Mouse (Mus musculus): ENCODE measurements around the gene Nfkb2. TPM values are rescaled to one million over a fixed set of nuclear protein-coding genes. Genes with fewer than 3 reads are reported as not detected.

The Nfkb2 gene
- polyA plus RNA-seq (2015; fragmentation: Nextera tagmentation; extraction: Ambion mirVana): 2.3 and 2.7 TPM in 2 replicates

DNA sequence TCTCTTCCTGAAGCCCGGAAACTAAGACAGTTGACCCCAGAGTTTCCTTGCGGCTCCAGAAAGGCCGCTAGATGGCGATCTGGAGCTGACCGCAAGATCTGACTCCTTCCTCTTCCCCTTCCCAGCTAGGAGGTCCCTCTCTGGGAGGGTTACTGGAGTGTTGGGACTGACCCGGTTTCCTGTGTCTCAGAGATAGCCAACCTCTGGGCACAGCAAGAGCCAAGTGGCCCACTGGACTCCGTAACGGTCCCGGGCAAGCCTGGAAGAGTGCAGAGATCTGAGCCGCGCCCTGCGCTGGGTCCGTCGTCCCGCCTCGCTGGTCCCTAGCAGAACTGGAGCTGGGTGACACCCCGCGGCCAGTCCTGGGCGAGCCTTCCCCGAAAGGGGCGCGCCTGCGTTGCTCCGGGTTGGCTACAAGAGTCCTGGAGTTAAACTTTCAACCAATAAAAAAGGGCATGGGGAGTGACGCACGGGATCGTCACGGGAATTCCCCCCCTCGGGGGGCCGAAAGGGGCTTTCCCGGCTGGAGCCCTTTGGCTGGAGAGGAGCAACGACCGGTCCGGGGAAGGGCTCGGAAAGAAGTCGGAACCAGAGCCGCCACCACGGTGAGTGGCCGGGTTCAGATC, at the start of gene Nfkb2:
Gene Nfkb2 (plus strand): TSS at position 105 of the 626 bp plus-strand sequence.
- peaks cover 36% of the 10 kb centered on the region for H3K27me3 ChIP-seq (replicated peaks)
- H3K4me2 ChIP-seq: peak within 1 kb of the TSS; percentile 96
- WGBS: under 1% methylated on average over 39 of the region's 39 CpGs
- H3K36me3 ChIP-seq (replicated peaks): no peaks in the 10 kb centered on the region
- peak within 1 kb of the TSS; percentile 47 for H3K4me3 ChIP-seq
- H3K9ac ChIP-seq: peak within 1 kb of the TSS; percentile 36
- peaks cover 30% of the 10 kb centered on the region for H3K4me1 ChIP-seq
- peak within 1 kb of the TSS; percentile 60 for H3K27ac ChIP-seq
- no peaks in the 10 kb centered on the region for H3K9me3 ChIP-seq
- ATAC-seq (replicated peaks): peak; percentile 44

DNA sequence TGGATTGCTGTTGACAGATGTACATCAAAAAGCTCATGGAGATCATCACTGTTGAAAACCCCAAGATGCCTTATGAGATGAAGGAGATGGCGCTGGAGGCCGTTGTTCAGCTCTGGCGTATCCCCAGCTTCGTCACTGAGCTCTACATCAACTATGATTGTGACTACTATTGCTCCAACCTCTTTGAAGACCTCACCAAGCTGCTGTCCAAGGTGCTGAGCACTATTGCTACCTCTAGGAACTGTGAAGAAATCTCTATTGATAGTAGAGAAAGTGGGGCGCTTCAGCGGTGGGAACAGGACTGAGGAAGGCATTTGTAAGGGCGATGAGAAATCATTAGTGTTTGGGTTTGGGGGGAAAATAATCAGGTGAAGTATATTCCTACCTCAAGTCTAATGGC, 39.4 kb upstream of the Nfkb2 start:
- 95% methylated on average over 7 of the region's 7 CpGs for WGBS
- no peak overlapping the region for H3K27ac ChIP-seq
- no peaks in the 10 kb centered on the region for H3K4me1 ChIP-seq
- ATAC-seq (replicated peaks): no peak
- no peak overlapping the region for H3K4me2 ChIP-seq
- no peak overlapping the region for H3K9ac ChIP-seq
- H3K4me3 ChIP-seq: no peak overlapping the region
- no peaks in the 10 kb centered on the region for H3K9me3 ChIP-seq
- no peaks in the 10 kb centered on the region for H3K27me3 ChIP-seq (replicated peaks)
- peaks cover 81% of the 10 kb centered on the region for H3K36me3 ChIP-seq (replicated peaks)

DNA sequence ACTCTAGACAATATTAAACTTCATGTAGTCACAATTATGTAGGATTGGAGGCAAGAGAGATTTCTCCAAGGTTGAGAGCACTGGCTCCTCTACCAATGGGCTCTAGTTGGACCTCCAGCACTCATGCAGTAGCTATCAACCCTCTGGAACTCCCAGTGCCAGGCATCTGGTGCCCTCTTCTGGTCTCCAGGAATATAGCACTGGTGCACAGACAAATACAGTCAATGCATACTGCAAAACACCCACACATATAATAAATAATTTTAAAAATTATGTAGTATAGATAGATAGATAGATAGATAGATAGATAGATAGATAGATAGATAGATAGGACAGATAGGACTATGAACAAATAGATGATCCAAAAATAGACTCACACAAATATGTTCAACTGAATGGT, 28.8 kb upstream of the Nfkb2 start:
- Histone ChIP-seq H3K4me1 (no peaks in the 10 kb centered on the region), H3K4me2 (no peak overlapping the region), H3K4me3 (no peak overlapping the region), H3K27ac (no peak overlapping the region), H3K27me3 (replicated peaks) (no peaks in the 10 kb centered on the region), H3K36me3 (replicated peaks) (peaks cover 53% of the 10 kb centered on the region), H3K9me3 (no peaks in the 10 kb centered on the region), H3K9ac (no peak overlapping the region)
- ATAC-seq (replicated peaks): no peak

DNA sequence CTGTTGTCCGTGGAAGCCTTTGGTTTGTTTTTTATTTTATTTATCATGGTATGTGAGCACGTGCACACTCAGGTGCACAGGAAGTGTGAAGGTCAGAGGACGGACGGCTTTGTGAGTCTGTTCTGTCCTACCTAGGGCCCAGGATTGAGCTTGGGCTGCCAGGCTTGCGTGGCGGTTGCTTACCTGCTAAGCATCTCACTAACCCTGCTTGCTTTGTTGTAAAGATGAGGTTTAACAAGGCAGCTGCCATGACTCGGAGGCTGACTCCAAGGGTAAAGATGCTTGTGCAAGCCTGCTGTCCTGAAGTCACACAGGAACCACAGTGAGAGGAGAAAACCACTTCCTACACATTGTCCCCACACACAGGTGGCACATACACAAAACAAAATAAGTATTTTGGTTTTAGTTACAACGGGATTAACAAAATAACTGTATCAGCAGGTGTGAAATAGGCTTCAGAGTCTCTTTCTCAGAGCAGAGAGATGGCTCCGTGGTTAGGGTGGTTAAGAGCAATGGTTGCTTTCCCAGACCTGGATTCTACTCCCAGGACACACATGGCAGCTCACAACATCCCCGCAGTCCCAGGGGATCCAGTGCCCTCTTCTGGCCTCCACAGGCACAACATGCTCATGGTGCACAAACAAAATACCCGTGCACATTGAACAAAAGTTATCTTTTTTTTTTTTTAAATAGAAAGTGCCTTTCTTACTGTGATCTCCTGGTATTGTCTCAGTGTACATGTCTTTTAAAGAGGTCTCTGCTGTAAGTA, 21.9 kb upstream of the Nfkb2 start:
- Histone ChIP-seq H3K27me3 (replicated peaks) (no peaks in the 10 kb centered on the region), H3K4me3 (no peak overlapping the region), H3K9me3 (no peaks in the 10 kb centered on the region), H3K9ac (no peak overlapping the region), H3K36me3 (replicated peaks) (peaks cover 63% of the 10 kb centered on the region), H3K4me2 (no peak overlapping the region), H3K4me1 (no peaks in the 10 kb centered on the region), H3K27ac (no peak overlapping the region)
- no peak for ATAC-seq (replicated peaks)
- 95% methylated on average over 11 of the region's 11 CpGs for WGBS

- peaks cover 56% of the 10 kb centered on the region for H3K36me3 ChIP-seq (replicated peaks)
- WGBS: 94% methylated on average over 4 of the region's 4 CpGs
- H3K4me2 ChIP-seq: no peak overlapping the region
- H3K4me1 ChIP-seq: no peaks in the 10 kb centered on the region
- H3K9me3 ChIP-seq: no peaks in the 10 kb centered on the region
- no peak overlapping the region for H3K27ac ChIP-seq
- no peaks in the 10 kb centered on the region for H3K27me3 ChIP-seq (replicated peaks)
- H3K9ac ChIP-seq: no peak overlapping the region
- H3K4me3 ChIP-seq: no peak overlapping the region
- ATAC-seq (replicated peaks): no peak
Measured at GRCm38 (mm10) chr19:46284686-46285085, 19.4 kb upstream of the Nfkb2 start.

GRCm38 (mm10) chr19:46285631-46286030, 18.5 kb upstream of the Nfkb2 start:
- Histone ChIP-seq H3K4me3 (no peak overlapping the region), H3K4me2 (no peak overlapping the region), H3K4me1 (no peaks in the 10 kb centered on the region), H3K36me3 (replicated peaks) (peaks cover 48% of the 10 kb centered on the region), H3K9ac (no peak overlapping the region), H3K9me3 (no peaks in the 10 kb centered on the region), H3K27me3 (replicated peaks) (no peaks in the 10 kb centered on the region), H3K27ac (no peak overlapping the region)
- ATAC-seq (replicated peaks): no peak
- 88% methylated on average over 7 of the region's 7 CpGs for WGBS

DNA sequence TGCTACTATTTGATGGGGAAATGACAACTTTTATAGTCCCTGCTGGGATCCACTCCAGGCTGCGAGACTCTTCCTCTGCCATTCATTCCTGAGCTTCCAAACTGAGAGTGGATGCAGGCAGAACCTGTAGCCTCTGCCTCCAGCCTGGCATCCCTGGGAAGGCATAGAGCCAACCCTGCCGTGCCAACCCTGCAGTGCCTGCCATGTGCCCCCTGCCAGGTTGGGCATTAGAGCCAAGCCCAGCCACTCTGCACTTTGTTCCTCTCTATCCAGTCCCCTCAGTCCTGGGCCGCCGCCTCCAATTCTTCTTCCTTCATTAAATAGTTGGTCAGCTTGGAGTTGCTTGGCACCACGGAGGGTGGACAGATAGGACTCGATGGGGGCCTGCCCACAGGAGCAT, 18.1 kb upstream of the Nfkb2 start:
- Histone ChIP-seq H3K4me2 (no peak overlapping the region), H3K9ac (no peak overlapping the region), H3K36me3 (replicated peaks) (peaks cover 44% of the 10 kb centered on the region), H3K27ac (no peak overlapping the region), H3K4me3 (no peak overlapping the region), H3K27me3 (replicated peaks) (no peaks in the 10 kb centered on the region), H3K9me3 (no peaks in the 10 kb centered on the region), H3K4me1 (no peaks in the 10 kb centered on the region)
- WGBS: 90% methylated on average over 6 of the region's 6 CpGs
- ATAC-seq (replicated peaks): no peak

DNA sequence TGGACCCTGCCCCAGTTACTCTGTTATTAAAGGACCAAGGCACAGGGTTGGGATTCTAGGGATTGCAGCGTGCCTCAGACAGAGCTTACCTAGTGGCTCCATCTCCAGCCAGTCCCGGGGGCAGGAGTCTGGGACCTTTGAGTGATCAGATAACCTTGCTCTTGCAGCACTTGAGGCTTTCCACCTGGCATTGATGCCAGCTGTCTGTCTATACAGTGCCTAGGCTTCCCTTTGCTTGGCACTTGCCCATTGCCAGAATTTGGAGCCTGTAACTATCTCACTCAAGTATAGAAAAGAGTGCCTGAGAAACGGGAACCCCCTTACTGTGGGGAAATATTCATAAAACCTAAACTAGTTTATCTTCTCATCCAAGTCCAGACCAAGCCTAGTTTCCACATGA, 17.2 kb upstream of the Nfkb2 start:
- no peak overlapping the region for H3K4me3 ChIP-seq
- H3K9ac ChIP-seq: no peak overlapping the region
- H3K36me3 ChIP-seq (replicated peaks): peaks cover 36% of the 10 kb centered on the region
- H3K4me2 ChIP-seq: no peak overlapping the region
- H3K9me3 ChIP-seq: no peaks in the 10 kb centered on the region
- 96% methylated on average over 3 of the region's 3 CpGs for WGBS
- H3K4me1 ChIP-seq: no peaks in the 10 kb centered on the region
- no peak for ATAC-seq (replicated peaks)
- H3K27ac ChIP-seq: no peak overlapping the region
- no peaks in the 10 kb centered on the region for H3K27me3 ChIP-seq (replicated peaks)

- H3K36me3 ChIP-seq (replicated peaks): peaks cover 30% of the 10 kb centered on the region
- no peak overlapping the region for H3K4me3 ChIP-seq
Measured at GRCm38 (mm10) chr19:46287566-46287965, 16.6 kb upstream of the Nfkb2 start.

DNA sequence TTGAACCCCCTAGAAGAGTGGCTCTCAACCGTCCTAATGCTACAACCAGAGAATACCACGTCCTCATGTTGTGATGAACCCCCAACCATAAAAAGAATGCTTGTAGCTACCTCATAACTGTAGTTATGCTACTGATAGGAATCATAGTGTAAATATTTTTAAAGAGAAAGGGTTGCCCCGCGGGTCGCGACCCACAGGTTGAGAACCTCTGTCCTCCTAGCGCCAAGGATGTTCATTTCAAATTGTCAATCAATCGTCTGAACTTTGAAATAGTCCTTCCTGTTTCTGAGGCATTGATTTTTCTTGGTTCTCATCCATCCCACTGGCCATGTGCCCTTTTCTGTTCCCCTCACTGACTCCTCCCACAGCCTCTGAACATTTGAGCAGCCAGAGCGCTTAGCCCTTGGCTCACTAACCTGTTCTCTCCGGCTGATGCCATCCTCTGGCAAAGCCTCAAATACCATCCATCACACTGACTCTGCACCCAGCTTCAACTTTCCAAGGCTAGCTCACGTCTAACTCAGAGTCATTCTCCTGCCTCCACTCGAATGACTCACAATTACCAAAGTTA, 13.5 kb upstream of the Nfkb2 start:
- Histone ChIP-seq H3K9me3 (no peaks in the 10 kb centered on the region), H3K4me1 (no peaks in the 10 kb centered on the region), H3K27ac (no peak overlapping the region), H3K36me3 (replicated peaks) (peaks cover 11% of the 10 kb centered on the region; the same call in 1 of the 2 replicates), H3K4me3 (no peak overlapping the region), H3K9ac (no peak overlapping the region), H3K4me2 (no peak overlapping the region), H3K27me3 (replicated peaks) (no peaks in the 10 kb centered on the region)
- WGBS: 68% methylated on average over 12 of the region's 12 CpGs
- no peak for ATAC-seq (replicated peaks)

More at GRCm38 (mm10) chr19:46287566-46287965, 16.6 kb upstream of the Nfkb2 start:
- WGBS: 87% methylated on average over 3 of the region's 3 CpGs
- ATAC-seq (replicated peaks): no peak
- Histone ChIP-seq H3K4me2 (no peak overlapping the region), H3K9me3 (no peaks in the 10 kb centered on the region), H3K4me1 (no peaks in the 10 kb centered on the region), H3K9ac (no peak overlapping the region), H3K27me3 (replicated peaks) (no peaks in the 10 kb centered on the region), H3K27ac (no peak overlapping the region)

DNA sequence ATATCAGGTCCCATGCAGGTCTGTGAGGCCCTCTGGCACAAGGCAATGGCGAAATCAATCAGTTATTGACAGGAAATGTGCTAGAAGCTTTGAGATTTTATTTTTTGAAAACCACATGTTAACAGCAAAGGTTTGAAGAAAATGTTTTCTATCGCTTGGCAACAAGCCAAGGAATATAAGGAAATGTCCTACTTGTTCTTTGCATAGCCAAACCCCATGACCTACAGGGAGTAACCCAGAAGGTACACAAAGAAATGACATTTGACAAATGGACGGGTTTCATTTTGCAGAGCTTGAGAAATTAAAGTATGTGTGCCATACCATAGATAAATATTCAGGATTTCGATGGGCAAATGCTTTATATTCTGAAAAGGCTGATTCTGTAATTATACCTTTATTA, 7.2 kb upstream of the Nfkb2 start:
- Histone ChIP-seq H3K27ac (no peak overlapping the region), H3K27me3 (replicated peaks) (no peaks in the 10 kb centered on the region), H3K4me3 (no peak overlapping the region), H3K4me1 (no peaks in the 10 kb centered on the region), H3K36me3 (replicated peaks) (no peaks in the 10 kb centered on the region), H3K9me3 (no peaks in the 10 kb centered on the region), H3K9ac (no peak overlapping the region), H3K4me2 (no peak overlapping the region)
- WGBS: 75% methylated on average over 4 of the region's 4 CpGs
- no peak for ATAC-seq (replicated peaks)

DNA sequence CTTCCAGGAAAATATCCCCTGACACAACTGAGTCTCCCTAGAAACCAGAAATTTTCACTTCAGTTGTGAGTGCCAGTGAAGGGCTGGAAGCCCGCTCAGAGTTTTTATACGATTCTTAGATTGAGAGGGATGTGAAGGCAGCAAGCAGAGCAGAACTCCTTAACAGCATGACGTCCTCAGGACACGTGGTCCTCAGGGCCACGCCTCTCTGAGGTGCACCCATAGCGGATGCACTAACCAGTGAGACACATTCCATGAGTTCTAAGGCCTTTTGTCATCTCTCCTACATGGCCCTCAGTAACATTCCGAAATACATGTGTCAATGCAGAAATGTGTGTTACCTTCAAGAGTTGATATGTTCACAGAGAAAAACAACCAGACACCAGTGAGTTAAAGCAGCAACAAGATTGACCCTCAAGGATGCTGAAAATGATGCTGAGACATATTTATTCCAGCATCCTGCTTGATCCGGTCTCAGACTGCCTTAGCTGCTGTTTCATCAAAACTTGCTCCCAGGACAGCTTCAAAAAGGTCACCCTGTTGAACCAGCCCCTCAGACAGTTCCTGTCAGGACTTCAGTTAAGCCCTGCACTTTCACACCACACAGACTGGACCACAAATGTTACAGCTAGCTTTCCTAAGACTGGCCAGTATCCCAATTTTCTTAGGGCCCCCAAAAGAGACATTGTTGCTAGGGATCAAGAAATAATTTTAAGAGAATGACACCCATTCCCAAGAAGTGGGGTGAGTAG, 3.6 kb upstream of the Nfkb2 start:
- 41% methylated on average over 8 of the region's 8 CpGs for WGBS
- Histone ChIP-seq H3K4me2 (no peak overlapping the region), H3K36me3 (replicated peaks) (no peaks in the 10 kb centered on the region), H3K27me3 (replicated peaks) (peaks cover 10% of the 10 kb centered on the region; the same call in 1 of the 2 replicates), H3K9ac (no peak overlapping the region), H3K27ac (no peak overlapping the region), H3K4me3 (no peak overlapping the region), H3K9me3 (no peaks in the 10 kb centered on the region), H3K4me1 (peaks cover 16% of the 10 kb centered on the region)
- no peak for ATAC-seq (replicated peaks)

All from midbrain, embryonic 15.5 days (tissue).